Mouse (Mus musculus) CH12.LX (cell line): ENCODE measurements at regions not wholly inside any gene's neighbourhood (a gene's known extent, or its start where the extent isn't known, plus 50 kb on each side); places are given as distances from the start of the nearest gene placed in this dataset.

Source experiments
- DNase-seq: peaks from one replicate; pipeline ENCODE4 v3.0.0-alpha.2; 2013; ENCODE audit errors: extremely low read depth
- H3K27ac ChIP-seq: 2 replicates; pipeline ENCODE4 v1.5.1; 2012; ENCODE audit warnings: low read depth, mild to moderate bottlenecking, control low read depth, moderate library complexity; ENCODE audit not compliant: insufficient read depth
- H3K27me3 ChIP-seq: replicated peaks from 2 replicates; pipeline ENCODE3; 2012; ENCODE audit warnings: inconsistent platforms
- H3K36me3 ChIP-seq, 2 experiments: replicated peaks in 1 of 2; 2 replicates each; pipeline versions ENCODE3 to v1.6.1; 2012; ENCODE audit warnings: inconsistent platforms in 1 of 2, low read length in 1 of 2, mild to moderate bottlenecking in 1 of 2, mixed read lengths in 1 of 2, moderate library complexity in 1 of 2; ENCODE audit not compliant: control insufficient read depth in 1 of 2, insufficient read depth in 1 of 2
- H3K4me1 ChIP-seq, 2 experiments: 2 replicates each; pipeline ENCODE4 v1.6.1; 2012; ENCODE audit warnings: inconsistent platforms in 1 of 2, moderate library complexity in 1 of 2; ENCODE audit not compliant: insufficient read depth in 2 of 2, control insufficient read depth in 1 of 2
- H3K4me2 ChIP-seq: 2 replicates; pipeline ENCODE4 v1.6.1; 2012; ENCODE audit warnings: low read depth, mild to moderate bottlenecking, control low read depth; ENCODE audit not compliant: poor library complexity, insufficient read depth, severe bottlenecking
- H3K4me3 ChIP-seq, 3 experiments: fragments of 150-350 bp in 1 of 3; sonication (generic) in 1 of 3; replicated peaks in 1 of 3; 2 replicates each; pipeline versions ENCODE3 to v1.5.1; 2011 to 2012; ENCODE audit warnings: low read depth in 2 of 3, low read length in 2 of 3, mild to moderate bottlenecking in 2 of 3, moderate library complexity in 2 of 3, control low read depth in 1 of 3, improper control_type of control experiment in 1 of 3, inconsistent platforms in 1 of 3, mixed read lengths in 1 of 3; ENCODE audit not compliant: poor library complexity in 1 of 3
- H3K79me2 ChIP-seq: replicated peaks from 2 replicates; pipeline ENCODE4 v1.6.1; 2012; ENCODE audit warnings: mild to moderate bottlenecking, moderate library complexity; ENCODE audit not compliant: control insufficient read depth, poor library complexity, insufficient read depth, severe bottlenecking; ENCODE audit errors: extremely low read depth
- H3K9ac ChIP-seq: 2 replicates; pipeline ENCODE4 v1.6.1; 2012; ENCODE audit warnings: low read depth, mild to moderate bottlenecking, control low read depth, moderate library complexity; ENCODE audit not compliant: insufficient read depth
- H3K9me3 ChIP-seq: replicated peaks from 2 replicates; pipeline ENCODE3; 2012; ENCODE audit warnings: low read length, inconsistent platforms, mixed read lengths
- BHLHE40 ChIP-seq: IDR thresholded peaks from 2 replicates; pipeline ENCODE4 v1.6.1; 2011; ENCODE audit warnings: mild to moderate bottlenecking, low read depth, low read length, improper control_type of control experiment
- CHD2 ChIP-seq: IDR thresholded peaks from 2 replicates; pipeline ENCODE4 v1.6.1; 2011; ENCODE audit warnings: low read length, improper control_type of control experiment
- E2F4 ChIP-seq: IDR thresholded peaks from 2 replicates; pipeline ENCODE4 v1.6.1; 2011; ENCODE audit warnings: low read depth, low read length, improper control_type of control experiment; ENCODE audit not compliant: insufficient replicate concordance
- EP300 ChIP-seq: IDR thresholded peaks from 2 replicates; pipeline ENCODE4 v1.6.1; 2011; ENCODE audit warnings: low read length, improper control_type of control experiment
- GABPA ChIP-seq: IDR thresholded peaks from 2 replicates; pipeline ENCODE4 v1.6.1; 2012; ENCODE audit warnings: low read depth, low read length, improper control_type of control experiment, inconsistent platforms; ENCODE audit not compliant: insufficient replicate concordance
- HCFC1 ChIP-seq: IDR thresholded peaks from 2 replicates; pipeline ENCODE4 v1.6.1; 2012; ENCODE audit warnings: low read depth, mild to moderate bottlenecking, inconsistent platforms, low read length, improper control_type of control experiment
- IRF4 ChIP-seq: IDR thresholded peaks from 2 replicates; pipeline ENCODE4 v1.6.1; 2014; ENCODE audit warnings: low read depth, mild to moderate bottlenecking, inconsistent platforms, low read length, improper control_type of control experiment
- JUN ChIP-seq: IDR thresholded peaks from 2 replicates; pipeline ENCODE4 v1.6.1; 2011; ENCODE audit warnings: low read depth, mild to moderate bottlenecking, low read length, improper control_type of control experiment, moderate library complexity; ENCODE audit not compliant: insufficient read depth
- JUND ChIP-seq: conservative IDR thresholded peaks from 2 replicates; pipeline ENCODE4 v1.6.1; 2011; ENCODE audit warnings: low read depth, low read length, improper control_type of control experiment
- KAT2A ChIP-seq: IDR thresholded peaks from 2 replicates; pipeline ENCODE4 v1.6.1; 2012; ENCODE audit warnings: low read length, improper control_type of control experiment, inconsistent platforms; ENCODE audit not compliant: insufficient replicate concordance
- MAX ChIP-seq: IDR thresholded peaks from 2 replicates; pipeline ENCODE4 v1.6.1; 2011; ENCODE audit warnings: low read length, improper control_type of control experiment
- MYC ChIP-seq: IDR thresholded peaks from 2 replicates; pipeline ENCODE4 v1.6.1; 2011; ENCODE audit warnings: low read depth, mild to moderate bottlenecking, improper control_type of control experiment, low read length
- NELFE ChIP-seq: IDR thresholded peaks from 2 replicates; pipeline ENCODE4 v1.6.1; 2011; ENCODE audit warnings: low read depth, low read length, improper control_type of control experiment
- NRF1 ChIP-seq: IDR thresholded peaks from 2 replicates; pipeline ENCODE4 v1.6.1; 2014; ENCODE audit warnings: low read depth, mild to moderate bottlenecking, inconsistent platforms, low read length, improper control_type of control experiment, moderate library complexity
- POLR2A ChIP-seq: IDR thresholded peaks from 2 replicates; pipeline ENCODE4 v1.6.1; 2011; ENCODE audit warnings: low read depth, mild to moderate bottlenecking, improper control_type of control experiment, low read length
- POLR2AphosphoS2 ChIP-seq: IDR thresholded peaks from 2 replicates; pipeline ENCODE4 v1.6.1; 2011; ENCODE audit warnings: low read depth, low read length, improper control_type of control experiment
- RAD21 ChIP-seq: IDR thresholded peaks from 2 replicates; pipeline ENCODE4 v1.6.1; 2011; ENCODE audit warnings: low read depth, mild to moderate bottlenecking, low read length, improper control_type of control experiment, moderate library complexity
- SMC3 ChIP-seq: IDR thresholded peaks from 2 replicates; pipeline ENCODE4 v1.6.1; 2011; ENCODE audit warnings: low read depth, low read length, improper control_type of control experiment
- TBP ChIP-seq: conservative IDR thresholded peaks from 2 replicates; pipeline ENCODE4 v1.6.1; 2011; ENCODE audit warnings: low read depth, low read length, improper control_type of control experiment
- TCF12 ChIP-seq: IDR thresholded peaks from 2 replicates; pipeline ENCODE4 v1.6.1; 2014; ENCODE audit warnings: low read depth, mild to moderate bottlenecking, inconsistent platforms, low read length, improper control_type of control experiment
- UBTF ChIP-seq: IDR thresholded peaks from 2 replicates; pipeline ENCODE4 v1.6.1; 2012; ENCODE audit warnings: low read depth, mild to moderate bottlenecking, inconsistent platforms, low read length, improper control_type of control experiment, moderate library complexity
- USF1 ChIP-seq: IDR thresholded peaks from 2 replicates; pipeline ENCODE4 v1.6.1; 2014; ENCODE audit warnings: low read depth, mild to moderate bottlenecking, inconsistent platforms, low read length, improper control_type of control experiment
- ZNF384 ChIP-seq: IDR thresholded peaks from 2 replicates; pipeline ENCODE4 v1.6.1; 2012; ENCODE audit warnings: low read depth, low read length, improper control_type of control experiment, inconsistent platforms
- dilution Hi-C: fragments of 300-500 bp; cut with MboI; formaldehyde crosslinking; loops from 2 replicates; pipeline ENCODE4 v1.14.3; 2020; ENCODE audit warnings: low sequenced_read_pairs; ENCODE audit not compliant: extremely low pct_unique_long_range_greater_than_20kb, extremely low pct_ligation_motif_present
- in situ Hi-C: fragments of 300-500 bp; cut with MboI; formaldehyde crosslinking; loops from 3 replicates; pipeline ENCODE4 v1.14.3; 2019; ENCODE audit warnings: low sequenced_read_pairs, low pct_ligation_motif_present, low pct_unique_long_range_greater_than_20kb, mixed read lengths

DNA sequence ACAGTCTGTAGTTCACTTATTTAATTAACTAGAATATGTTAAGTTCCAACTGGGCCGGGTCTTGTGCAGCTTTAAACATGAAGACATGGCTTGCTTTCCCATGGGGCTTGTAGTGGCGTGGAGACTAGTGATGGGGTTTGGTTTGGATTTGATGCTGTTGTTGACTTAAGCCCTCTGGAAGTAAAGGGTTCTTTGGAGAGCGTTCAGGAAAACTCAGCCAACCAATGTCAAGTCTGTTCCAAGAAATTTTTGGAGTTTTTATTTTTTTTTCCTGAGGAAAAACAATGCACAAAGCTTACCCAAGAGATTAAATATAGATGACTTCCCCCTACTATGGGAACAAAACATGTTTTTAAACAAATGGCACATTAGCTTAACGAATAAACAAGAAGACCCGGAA lies 67.3 kb upstream of the Galnt15 start:
- H3K79me2 ChIP-seq: no peaks in the 10 kb centered on the region
- in situ Hi-C loops: no loop called here
- H3K27ac ChIP-seq: no peak overlapping the region
- H3K9me3 ChIP-seq: no peaks in the 10 kb centered on the region
- H3K4me1 ChIP-seq: no peaks in the 10 kb centered on the region
- no peak overlapping the region for H3K4me2 ChIP-seq
- H3K27me3 ChIP-seq: peaks cover 4% of the 10 kb centered on the region
- no peaks in the 10 kb centered on the region for H3K36me3 ChIP-seq
- dilution Hi-C loops: no loop called here
- H3K9ac ChIP-seq: no peak overlapping the region
- no peak for DNase-seq
- no peak for TF ChIP-seq EP300
- no peak for TF ChIP-seq HCFC1
- no peak for TF ChIP-seq KAT2A
- TF ChIP-seq USF1: no peak
- TF ChIP-seq NELFE: no peak
- TF ChIP-seq E2F4: no peak
- no peak for TF ChIP-seq ZNF384
- no peak for TF ChIP-seq IRF4
- no peak for TF ChIP-seq SMC3
- TF ChIP-seq TBP: no peak
- no peak for TF ChIP-seq POLR2AphosphoS2
- no peak for TF ChIP-seq JUND
- no peak for TF ChIP-seq MAX
- TF ChIP-seq RAD21: no peak
- TF ChIP-seq MYC: no peak
- TF ChIP-seq UBTF: no peak
- no peak for TF ChIP-seq GABPA
- TF ChIP-seq NRF1: no peak
- no peak overlapping the region for H3K4me3 ChIP-seq

DNA sequence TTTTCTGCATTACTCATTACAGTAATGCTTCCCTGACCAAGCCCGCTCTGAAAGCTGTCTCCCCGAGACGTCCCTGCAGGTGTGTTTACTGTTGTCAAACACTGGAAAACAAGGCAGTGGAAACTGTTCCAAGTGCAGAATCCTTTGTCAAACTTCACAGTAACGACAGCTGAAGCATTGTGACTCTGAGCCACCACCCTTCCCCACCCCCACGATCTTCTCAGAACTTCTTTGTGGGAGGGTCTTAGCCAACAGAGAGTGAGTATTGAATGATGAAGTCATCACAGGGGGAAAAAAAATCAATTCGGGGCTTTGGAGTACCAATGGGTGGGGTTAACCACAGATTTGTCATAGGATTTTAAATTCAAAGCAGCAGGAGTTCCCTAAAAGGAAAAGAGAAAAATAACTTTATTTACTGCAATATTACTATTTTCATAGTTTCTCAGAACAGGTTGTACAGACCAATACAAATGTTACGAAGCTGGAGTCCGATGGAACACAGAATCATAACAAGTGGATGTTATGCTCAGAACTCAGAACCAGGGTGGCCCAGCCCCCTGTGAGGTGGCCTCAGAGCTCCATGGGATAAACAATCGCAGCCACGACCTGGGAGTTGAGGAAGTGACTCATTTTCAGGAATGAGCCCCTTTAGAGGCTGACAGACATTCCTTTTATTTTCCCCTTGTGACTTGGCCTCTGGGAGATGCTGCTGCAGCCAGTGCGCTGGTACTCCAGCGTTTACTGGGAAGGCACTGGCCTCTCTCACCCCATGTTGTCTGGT lies 65.5 kb upstream of the Galnt15 start:
- H3K4me2 ChIP-seq: no peak overlapping the region

More for the DNA sequence above, 65.5 kb upstream of the Galnt15 start:
- H3K27me3 ChIP-seq: peaks cover 4% of the 10 kb centered on the region
- dilution Hi-C loops (no loop called here), in situ Hi-C loops (no loop called here)
- TF ChIP-seq TCF12: no peak
- no peak for TF ChIP-seq JUN
- TF ChIP-seq IRF4: no peak
- no peak for TF ChIP-seq BHLHE40
- no peak for TF ChIP-seq NRF1
- TF ChIP-seq POLR2AphosphoS2: no peak
- TF ChIP-seq POLR2A: no peak
- TF ChIP-seq CHD2: no peak
- no peak overlapping the region for H3K4me3 ChIP-seq
- H3K27ac ChIP-seq: no peak overlapping the region
- H3K4me1 ChIP-seq: no peaks in the 10 kb centered on the region
- no peaks in the 10 kb centered on the region for H3K9me3 ChIP-seq
- DNase-seq: no peak
- no peaks in the 10 kb centered on the region for H3K79me2 ChIP-seq
- H3K36me3 ChIP-seq: no peaks in the 10 kb centered on the region
- H3K9ac ChIP-seq: no peak overlapping the region
